Mouse (Mus musculus) G1E (cell line): ENCODE results near the gene Naa20. TPM values are rescaled to one million over a fixed set of nuclear protein-coding genes. Genes with fewer than 3 reads are reported as not detected.

Source experiments
- ATAC-seq: 2 replicates; pipeline ENCODE4 v1.8.0; 2016; ENCODE audit warnings: mild to moderate bottlenecking; ENCODE audit not compliant: insufficient number of reproducible peaks, poor library complexity, low FRiP score, severe bottlenecking; ENCODE audit errors: extremely low read depth
- DNase-seq: peaks from one replicate; pipeline ENCODE4 v3.0.0; 2012; ENCODE audit warnings: low spot score
- H3K27me3 ChIP-seq: 2 replicates; pipeline ENCODE4 v1.6.1; 2012; ENCODE audit warnings: mild to moderate bottlenecking, low read length, inconsistent platforms; ENCODE audit not compliant: insufficient read depth
- H3K36me3 ChIP-seq: replicated peaks from 2 replicates; pipeline ENCODE3; 2012; ENCODE audit warnings: mild to moderate bottlenecking, inconsistent platforms
- H3K4me1 ChIP-seq: 2 replicates; pipeline ENCODE4 v1.6.1; 2012; ENCODE audit warnings: low read depth, low read length, inconsistent platforms, mixed read lengths; ENCODE audit not compliant: insufficient read depth
- H3K4me3 ChIP-seq: 2 replicates; pipeline ENCODE4 v1.5.1; 2012; ENCODE audit warnings: low read depth, mild to moderate bottlenecking, inconsistent platforms, low read length, moderate library complexity, mixed read lengths
- H3K9me3 ChIP-seq: replicated peaks from 2 replicates; pipeline ENCODE4 v1.6.1; 2012; ENCODE audit warnings: inconsistent platforms
- CTCF ChIP-seq: IDR thresholded peaks from 2 replicates; pipeline ENCODE4 v1.5.1; 2012; ENCODE audit warnings: low read depth, low read length, inconsistent platforms, mixed read lengths
- GATA1 ChIP-seq: IDR thresholded peaks from 2 replicates; pipeline ENCODE4 v1.6.1; 2012; ENCODE audit warnings: borderline replicate concordance, low read length, inconsistent platforms, mixed read lengths
- GATA2 ChIP-seq: IDR thresholded peaks from 2 replicates; pipeline ENCODE4 v1.6.1; 2012; ENCODE audit warnings: low read depth, low read length, inconsistent platforms, borderline replicate concordance
- POLR2AphosphoS5 ChIP-seq: IDR thresholded peaks from 2 replicates; pipeline ENCODE4 v1.6.1; 2012; ENCODE audit warnings: low read depth, low read length, inconsistent platforms; ENCODE audit not compliant: insufficient replicate concordance
- TAL1 ChIP-seq: conservative IDR thresholded peaks from 2 replicates; pipeline ENCODE4 v1.6.1; 2012; ENCODE audit warnings: low read depth, low read length, inconsistent platforms, mixed read lengths
- polyA plus RNA-seq: library from polyadenylated mRNA; stranded (reverse); fragments of >175 nt; gene quantifications from 2 replicates; pipeline ENCODE4 v1.2.3, GENCODE M21; 2012
- total RNA-seq, 2 experiments: library from RNA; stranded (forward) in 1 of 2; stranded (reverse) in 1 of 2; fragments of 200-1000 nt in 1 of 2; fragments of >200 nt in 1 of 2; fragmentation: Nextera tagmentation in 1 of 2; gene quantifications; 2 replicates each; pipeline ENCODE4 v1.2.3; 2014 to 2017

Gene Naa20
- total and polyA plus RNA-seq, 3 experiments: 41.3 to 102 (median 49.5) TPM

- Histone ChIP-seq H3K36me3 (no peaks in the 10 kb centered on the region), H3K4me3 (no peak overlapping the region), H3K27me3 (no peaks in the 10 kb centered on the region), H3K9me3 (peaks cover 33% of the 10 kb centered on the region), H3K4me1 (no peaks in the 10 kb centered on the region)
- ATAC-seq (no peak), DNase-seq (no peak)
- TF ChIP-seq POLR2AphosphoS5 (no peak), GATA1 (no peak), CTCF (no peak), GATA2 (no peak), TAL1 (no peak)
These were observed 17.6 kb upstream of the Naa20 start for GRCm38 (mm10) chr2:145884036-145884912.

DNA sequence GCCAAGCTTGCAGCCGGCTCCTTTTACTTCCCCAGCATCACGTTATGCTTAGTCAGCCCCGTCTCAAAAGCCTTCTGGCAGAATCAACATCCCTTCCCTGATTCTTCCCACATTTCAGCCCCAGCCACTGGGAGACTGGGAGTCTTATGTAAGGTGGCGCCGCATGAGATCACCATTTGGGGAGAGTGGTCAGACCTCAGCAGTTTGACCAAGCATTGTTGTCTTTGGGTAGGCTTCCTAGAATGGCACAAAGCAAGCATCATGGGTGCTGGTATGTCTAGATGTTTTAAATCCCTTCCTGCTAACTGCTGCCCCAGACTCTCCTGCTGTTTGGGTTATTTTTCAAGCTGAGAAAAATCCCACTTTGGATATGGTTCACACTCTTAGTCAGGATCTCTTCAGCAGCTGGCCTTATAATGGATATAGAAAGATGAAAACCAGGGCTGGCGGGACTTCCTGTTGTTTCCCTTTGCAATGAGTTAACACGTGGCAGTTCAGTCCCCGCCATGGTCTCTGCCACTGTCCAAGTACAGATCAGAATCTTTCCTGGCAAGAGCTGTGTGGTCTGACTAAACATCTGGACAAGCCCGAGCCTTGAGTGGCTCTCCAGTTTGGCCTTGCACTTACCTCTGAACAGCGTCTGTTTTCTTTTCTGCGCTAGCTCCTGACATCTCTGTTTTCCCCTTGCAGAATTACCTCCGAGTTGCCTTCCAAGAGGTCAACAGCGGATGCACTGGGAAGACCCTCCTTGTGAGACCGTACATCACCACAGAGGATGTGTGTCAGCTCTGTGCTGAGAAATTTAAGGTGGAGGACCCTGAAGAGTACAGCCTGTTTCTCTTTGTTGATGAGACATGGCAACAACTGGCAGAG is 16.8 kb upstream of the Naa20 start:
- no peak for TF ChIP-seq GATA2
- no peak for TF ChIP-seq TAL1
- no peak for TF ChIP-seq CTCF
- no peak for TF ChIP-seq POLR2AphosphoS5
- no peak for TF ChIP-seq GATA1
- no peak overlapping the region for H3K4me3 ChIP-seq
- ATAC-seq (no peak), DNase-seq (no peak)
- no peaks in the 10 kb centered on the region for H3K36me3 ChIP-seq
- H3K9me3 ChIP-seq: peaks cover 32% of the 10 kb centered on the region
- H3K4me1 ChIP-seq: no peaks in the 10 kb centered on the region
- H3K27me3 ChIP-seq: no peaks in the 10 kb centered on the region

GRCm38 (mm10) chr2:145887937-145888765 is 13.7 kb upstream of the Naa20 start:
- Histone ChIP-seq H3K4me3 (no peak overlapping the region), H3K36me3 (no peaks in the 10 kb centered on the region), H3K27me3 (no peaks in the 10 kb centered on the region), H3K4me1 (no peaks in the 10 kb centered on the region), H3K9me3 (peaks cover 22% of the 10 kb centered on the region)
- DNase-seq: no peak
- ATAC-seq: no peak
- TF ChIP-seq GATA2: no peak
- TF ChIP-seq GATA1: no peak
- TF ChIP-seq POLR2AphosphoS5: no peak
- no peak for TF ChIP-seq TAL1
- no peak for TF ChIP-seq CTCF

DNA sequence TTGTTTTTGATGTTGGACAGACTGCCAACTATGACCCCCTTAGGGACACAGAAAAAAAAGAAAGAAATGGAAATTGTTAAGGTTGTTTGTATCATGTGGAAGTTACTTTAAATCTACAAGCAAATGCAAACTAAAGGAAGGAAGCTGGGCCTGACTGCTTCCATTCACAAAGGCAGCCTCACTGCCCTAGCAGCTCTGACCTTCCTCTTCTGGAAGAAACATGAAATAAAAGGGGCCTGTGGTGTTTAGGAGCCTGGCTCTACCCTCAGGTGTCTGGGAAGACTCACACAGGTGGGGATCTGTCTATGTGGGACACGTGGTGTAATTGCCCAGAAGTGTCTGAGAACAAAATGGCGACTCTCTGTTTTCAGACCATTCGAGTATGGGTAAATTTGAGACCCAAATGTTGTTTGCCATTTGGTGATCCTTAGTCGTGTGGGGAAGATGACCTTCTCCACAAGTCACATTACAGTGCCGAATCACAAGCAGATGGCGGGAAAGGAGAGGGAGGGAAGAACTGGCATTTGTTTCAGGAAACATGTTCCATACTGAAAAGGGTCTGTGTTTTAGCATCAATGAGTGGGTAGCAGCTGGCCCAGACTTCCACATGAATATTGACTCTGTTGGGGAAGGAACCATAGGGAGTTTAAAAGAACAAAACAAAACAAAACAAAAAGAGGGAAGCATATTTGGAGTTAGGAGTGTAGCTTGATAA is 13.0 kb upstream of the Naa20 start:
- Histone ChIP-seq H3K4me1 (no peaks in the 10 kb centered on the region), H3K36me3 (no peaks in the 10 kb centered on the region), H3K27me3 (no peaks in the 10 kb centered on the region), H3K9me3 (peaks cover 19% of the 10 kb centered on the region; the same call in 1 of the 2 replicates), H3K4me3 (no peak overlapping the region)
- ATAC-seq (no peak), DNase-seq (no peak)
- TF ChIP-seq GATA1 (no peak), TAL1 (no peak), POLR2AphosphoS5 (no peak), CTCF (no peak), GATA2 (no peak)

- H3K36me3 ChIP-seq: no peaks in the 10 kb centered on the region
- H3K4me3 ChIP-seq: no peak overlapping the region
- TF ChIP-seq GATA1: no peak
- TF ChIP-seq CTCF: no peak
- TF ChIP-seq POLR2AphosphoS5: no peak
- no peak for TF ChIP-seq TAL1
- TF ChIP-seq GATA2: no peak
- H3K27me3 ChIP-seq: no peaks in the 10 kb centered on the region
- H3K4me1 ChIP-seq: no peaks in the 10 kb centered on the region
- peaks cover 8% of the 10 kb centered on the region; the same call in 1 of the 2 replicates for H3K9me3 ChIP-seq
- DNase-seq (no peak), ATAC-seq (no peak)
These were observed 11.3 kb upstream of the Naa20 start for GRCm38 (mm10) chr2:145890571-145890970.
